Mouse (Mus musculus) kidney, postnatal 10 days (tissue): Measurements from ENCODE around the gene Ltbp1.

ENCODE experiments used
- DNase-seq: peaks from one replicate; pipeline ENCODE4 v3.0.0; 2021; ENCODE audit warnings: mixed read lengths

The Ltbp1 gene

GRCm38 (mm10) chr17:75245085-75245484, 239.7 kb downstream of the Ltbp1 start:
- DNase-seq: no peak

GRCm38 (mm10) chr17:75248632-75249031, 243.3 kb downstream of the Ltbp1 start:
- no peak for DNase-seq

GRCm38 (mm10) chr17:75250571-75250970, 245.2 kb downstream of the Ltbp1 start:
- no peak for DNase-seq

- DNase-seq: no peak
These were observed 245.7 kb downstream of the Ltbp1 start for GRCm38 (mm10) chr17:75251094-75251493.

- DNase-seq: no peak
These were observed 247.2 kb downstream of the Ltbp1 start for GRCm38 (mm10) chr17:75252540-75252939.

GRCm38 (mm10) chr17:75254909-75255308, 249.5 kb downstream of the Ltbp1 start:
- DNase-seq: no peak

GRCm38 (mm10) chr17:75255967-75256366, 250.6 kb downstream of the Ltbp1 start:
- no peak for DNase-seq

- DNase-seq: no peak
These were observed 253.1 kb downstream of the Ltbp1 start for GRCm38 (mm10) chr17:75258427-75258826.

GRCm38 (mm10) chr17:75263336-75263990, 258.1 kb downstream of the Ltbp1 start:
- peak; percentile 27 for DNase-seq

GRCm38 (mm10) chr17:75268506-75268905, 263.1 kb downstream of the Ltbp1 start:
- DNase-seq: peak; percentile 49

GRCm38 (mm10) chr17:75272446-75272845, 267.1 kb downstream of the Ltbp1 start:
- no peak for DNase-seq

- no peak for DNase-seq
These were observed 267.9 kb downstream of the Ltbp1 start for GRCm38 (mm10) chr17:75273272-75273671.

GRCm38 (mm10) chr17:75275302-75275701, 269.9 kb downstream of the Ltbp1 start:
- no peak for DNase-seq

GRCm38 (mm10) chr17:75278106-75278505, 272.7 kb downstream of the Ltbp1 start:
- no peak for DNase-seq

- DNase-seq: no peak
These were observed 273.2 kb downstream of the Ltbp1 start for GRCm38 (mm10) chr17:75278561-75278960.

GRCm38 (mm10) chr17:75281345-75281744, 276.0 kb downstream of the Ltbp1 start:
- no peak for DNase-seq

GRCm38 (mm10) chr17:75284876-75285708, 279.7 kb downstream of the Ltbp1 start:
- DNase-seq: peak; percentile 19

GRCm38 (mm10) chr17:75292986-75293385, 287.6 kb downstream of the Ltbp1 start:
- no peak for DNase-seq

GRCm38 (mm10) chr17:75293725-75294124, 288.4 kb downstream of the Ltbp1 start:
- no peak for DNase-seq

- no peak for DNase-seq
These were observed 295.5 kb downstream of the Ltbp1 start for GRCm38 (mm10) chr17:75300908-75301307.

- no peak for DNase-seq
These were observed 299.5 kb downstream of the Ltbp1 start for GRCm38 (mm10) chr17:75304807-75305420.

- DNase-seq: no peak
These were observed 300.3 kb downstream of the Ltbp1 start for GRCm38 (mm10) chr17:75305714-75306113.

- peak; percentile 31 for DNase-seq
These were observed 302.0 kb downstream of the Ltbp1 start for GRCm38 (mm10) chr17:75307070-75308011.
